Mouse (Mus musculus): ENCODE measurements around the gene Slc16a1.

DNA sequence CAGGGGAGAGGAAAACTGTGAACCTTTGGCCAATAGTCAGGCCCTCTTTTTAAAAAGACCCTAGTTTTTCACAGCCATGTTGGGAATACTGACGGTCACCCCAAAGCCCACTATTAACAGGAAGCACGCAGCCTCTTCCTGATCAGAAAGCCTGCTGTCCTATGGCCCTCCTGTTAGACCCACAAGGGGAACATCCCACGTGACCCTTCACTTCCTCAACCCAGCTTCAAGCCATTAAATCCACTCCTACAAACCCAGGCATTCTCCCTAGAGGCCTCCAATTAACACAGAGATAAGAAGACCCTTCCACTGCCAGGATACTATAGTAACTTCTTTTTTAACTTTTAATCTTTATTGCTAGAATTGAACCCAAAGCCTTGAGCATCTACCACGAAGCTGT lies 33.6 kb downstream of the Slc16a1 start:
- no peak for TF ChIP-seq CTCF (IDR thresholded peaks at IDR 0.05; ENCODE audit: extremely low read depth, insufficient read depth, low read length)
- TF ChIP-seq POLR2A (IDR thresholded peaks at IDR 0.05; ENCODE audit: extremely low read depth, insufficient read depth, low read length): no peak

Measured in cortical plate, adult 2 months (tissue).